Mouse (Mus musculus): ENCODE results near the gene Arhgef6. TPM values are rescaled to one million over a fixed set of nuclear protein-coding genes. Genes with fewer than 3 reads are reported as not detected.
A peak's percentile ranks its signal among the peaks of the same experiment; 100 is the strongest.

The Arhgef6 gene
- polyA plus RNA-seq, 1 experiment from 2014 or later, result 4.4 TPM

DNA sequence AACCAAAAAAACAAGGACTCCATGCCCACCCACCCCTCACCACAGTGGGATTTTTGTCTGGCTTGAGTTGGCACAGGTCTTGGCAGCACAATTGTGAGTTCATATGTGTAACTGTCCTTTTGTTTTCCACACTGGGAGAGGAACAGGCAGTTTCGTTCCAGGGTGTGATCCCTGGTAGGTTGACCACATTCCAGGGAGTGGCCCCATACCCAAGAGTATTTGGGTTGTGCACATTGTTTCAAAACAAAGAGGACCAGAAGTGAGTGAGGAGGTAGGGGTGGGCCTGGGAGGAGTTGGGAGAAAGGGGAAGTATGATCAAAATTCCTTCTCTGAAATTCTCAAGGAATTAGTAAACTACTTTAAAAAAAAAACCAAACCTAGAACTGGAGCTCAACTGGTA is 20.8 kb upstream of the Arhgef6 start:
- no peaks in the 10 kb centered on the region for H3K4me1 ChIP-seq (ENCODE audit: control insufficient read depth, insufficient read depth, low read length)
- no peaks in the 10 kb centered on the region for H3K27me3 ChIP-seq (ENCODE audit: control insufficient read depth, insufficient read depth, low read length)
- no peak overlapping the region for H3K27ac ChIP-seq (ENCODE audit: low read length)
- no peak for ATAC-seq (ENCODE audit: insufficient number of reproducible peaks, insufficient read depth, low FRiP score, low read depth)
- H3K9ac ChIP-seq (replicated peaks; ENCODE audit: low read depth, low read length), result no peak overlapping the region
- no peak overlapping the region for H3K4me3 ChIP-seq (ENCODE audit: low read depth, low read length)
- H3K36me3 ChIP-seq (ENCODE audit: control insufficient read depth, insufficient read depth, low read length), result no peaks in the 10 kb centered on the region
- 58% methylated on average over 1 of the region's 1 CpGs for WGBS
- no peaks in the 10 kb centered on the region for H3K9me3 ChIP-seq (ENCODE audit: control insufficient read depth, low read depth, low read length)
- H3K4me2 ChIP-seq (replicated peaks; ENCODE audit: low read depth, low read length), result no peak overlapping the region

DNA sequence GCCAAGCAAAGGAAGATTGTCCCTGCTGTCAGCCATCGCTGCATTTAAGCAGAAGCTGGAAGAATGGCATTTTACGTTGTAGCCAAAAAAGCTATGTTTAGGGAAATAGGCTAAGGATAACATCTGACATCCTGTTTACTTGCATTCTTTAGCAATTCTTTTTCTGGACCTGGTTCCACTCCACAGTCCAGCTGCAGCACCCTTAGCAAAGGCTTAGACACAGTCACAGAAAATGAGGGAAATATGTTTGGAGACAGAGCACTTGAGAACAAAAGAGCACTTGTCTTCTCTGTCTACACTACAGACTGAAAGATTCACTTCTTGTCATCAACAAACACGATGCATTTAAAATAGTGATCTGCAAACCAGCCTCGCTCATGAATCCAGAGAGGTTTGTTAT is 691 bp upstream of the Arhgef6 start:
- Histone ChIP-seq H3K4me3 (ENCODE audit: low read depth, low read length) (no peak overlapping the region), H3K27ac (ENCODE audit: low read length) (no peak overlapping the region), H3K36me3 (ENCODE audit: control insufficient read depth, insufficient read depth, low read length) (no peaks in the 10 kb centered on the region), H3K9me3 (ENCODE audit: control insufficient read depth, low read depth, low read length) (no peaks in the 10 kb centered on the region), H3K27me3 (ENCODE audit: control insufficient read depth, insufficient read depth, low read length) (no peaks in the 10 kb centered on the region), H3K9ac (replicated peaks; ENCODE audit: low read depth, low read length) (no peak overlapping the region), H3K4me2 (replicated peaks; ENCODE audit: low read depth, low read length) (no peak overlapping the region), H3K4me1 (ENCODE audit: control insufficient read depth, insufficient read depth, low read length) (no peaks in the 10 kb centered on the region)
- 55% methylated on average over 4 of the region's 4 CpGs for WGBS
- ATAC-seq (ENCODE audit: insufficient number of reproducible peaks, insufficient read depth, low FRiP score, low read depth), result no peak

DNA sequence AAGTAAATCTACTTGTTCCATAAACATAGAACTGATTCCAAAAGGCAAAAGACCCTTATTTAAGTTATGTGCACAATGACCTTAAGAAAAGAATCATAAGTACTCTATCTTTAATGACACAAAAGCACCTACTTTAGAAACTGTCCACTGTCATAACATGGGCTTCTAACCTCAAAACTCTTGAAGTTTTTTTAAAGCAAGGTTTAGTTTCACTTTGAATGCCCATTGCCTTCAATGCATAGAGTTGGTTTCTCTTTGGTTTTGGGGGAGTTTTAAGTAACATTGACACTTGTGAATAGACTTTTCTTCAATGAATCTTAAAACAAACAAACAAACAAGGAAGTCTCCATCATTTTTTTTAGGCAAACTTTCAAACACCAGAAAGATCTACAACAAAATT is 947 bp downstream of the Arhgef6 start:
- no peak overlapping the region for H3K27ac ChIP-seq (ENCODE audit: low read length)
- H3K9ac ChIP-seq (replicated peaks; ENCODE audit: low read depth, low read length), result no peak overlapping the region
- H3K4me1 ChIP-seq (ENCODE audit: control insufficient read depth, insufficient read depth, low read length), result no peaks in the 10 kb centered on the region
- no peaks in the 10 kb centered on the region for H3K9me3 ChIP-seq (ENCODE audit: control insufficient read depth, low read depth, low read length)
- H3K4me3 ChIP-seq (ENCODE audit: low read depth, low read length), result no peak overlapping the region
- H3K4me2 ChIP-seq (replicated peaks; ENCODE audit: low read depth, low read length), result no peak overlapping the region
- no peak for ATAC-seq (ENCODE audit: insufficient number of reproducible peaks, insufficient read depth, low FRiP score, low read depth)
- no peaks in the 10 kb centered on the region for H3K36me3 ChIP-seq (ENCODE audit: control insufficient read depth, insufficient read depth, low read length)
- no peaks in the 10 kb centered on the region for H3K27me3 ChIP-seq (ENCODE audit: control insufficient read depth, insufficient read depth, low read length)

DNA sequence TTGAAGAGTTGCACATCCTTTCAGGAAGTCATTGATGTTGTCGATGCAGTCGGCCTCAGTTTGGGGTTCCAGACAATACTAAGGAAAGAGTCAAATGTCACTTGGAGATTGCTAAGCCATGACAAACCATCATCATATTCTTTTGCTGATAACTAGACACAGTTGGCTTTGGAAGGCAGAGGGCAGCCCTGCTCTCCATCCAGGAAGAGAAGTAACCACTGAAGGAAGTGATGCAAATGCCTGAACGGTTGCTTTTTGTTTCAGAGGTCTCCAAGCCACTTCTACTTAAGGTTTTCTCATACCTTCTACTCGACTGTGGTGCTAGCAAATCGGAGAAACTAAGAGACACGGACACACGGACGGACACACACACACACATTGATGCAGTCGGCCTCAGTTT is 1.6 kb downstream of the Arhgef6 start:
- 81% methylated on average over 9 of the region's 9 CpGs for WGBS
- Histone ChIP-seq H3K9ac (replicated peaks; ENCODE audit: low read depth, low read length) (no peak overlapping the region), H3K4me3 (ENCODE audit: low read depth, low read length) (no peak overlapping the region), H3K27me3 (ENCODE audit: control insufficient read depth, insufficient read depth, low read length) (no peaks in the 10 kb centered on the region), H3K4me2 (replicated peaks; ENCODE audit: low read depth, low read length) (no peak overlapping the region), H3K27ac (ENCODE audit: low read length) (no peak overlapping the region), H3K36me3 (ENCODE audit: control insufficient read depth, insufficient read depth, low read length) (no peaks in the 10 kb centered on the region), H3K9me3 (ENCODE audit: control insufficient read depth, low read depth, low read length) (no peaks in the 10 kb centered on the region), H3K4me1 (ENCODE audit: control insufficient read depth, insufficient read depth, low read length) (no peaks in the 10 kb centered on the region)
- no peak for ATAC-seq (ENCODE audit: insufficient number of reproducible peaks, insufficient read depth, low FRiP score, low read depth)

- ATAC-seq (ENCODE audit: insufficient number of reproducible peaks, insufficient read depth, low FRiP score, low read depth), result no peak
- no peak overlapping the region for H3K4me3 ChIP-seq (ENCODE audit: low read depth, low read length)
- no peak overlapping the region for H3K9ac ChIP-seq (replicated peaks; ENCODE audit: low read depth, low read length)
- H3K4me1 ChIP-seq (ENCODE audit: control insufficient read depth, insufficient read depth, low read length), result no peaks in the 10 kb centered on the region
- 86% methylated on average over 6 of the region's 6 CpGs for WGBS
- H3K36me3 ChIP-seq (ENCODE audit: control insufficient read depth, insufficient read depth, low read length), result no peaks in the 10 kb centered on the region
- no peak overlapping the region for H3K27ac ChIP-seq (ENCODE audit: low read length)
- no peaks in the 10 kb centered on the region for H3K27me3 ChIP-seq (ENCODE audit: control insufficient read depth, insufficient read depth, low read length)
- no peak overlapping the region for H3K4me2 ChIP-seq (replicated peaks; ENCODE audit: low read depth, low read length)
- H3K9me3 ChIP-seq (ENCODE audit: control insufficient read depth, low read depth, low read length), result no peaks in the 10 kb centered on the region
Observed at GRCm38 (mm10) chrX:57335313-57335712, 3.2 kb downstream of the Arhgef6 start.

- H3K9me3 ChIP-seq (ENCODE audit: control insufficient read depth, low read depth, low read length), result no peaks in the 10 kb centered on the region
- no peak overlapping the region for H3K9ac ChIP-seq (replicated peaks; ENCODE audit: low read depth, low read length)
- no peaks in the 10 kb centered on the region for H3K36me3 ChIP-seq (ENCODE audit: control insufficient read depth, insufficient read depth, low read length)
- H3K27me3 ChIP-seq (ENCODE audit: control insufficient read depth, insufficient read depth, low read length), result no peaks in the 10 kb centered on the region
- no peak for ATAC-seq (ENCODE audit: insufficient number of reproducible peaks, insufficient read depth, low FRiP score, low read depth)
- no peak overlapping the region for H3K4me2 ChIP-seq (replicated peaks; ENCODE audit: low read depth, low read length)
- WGBS, result 68% methylated on average over 3 of the region's 3 CpGs
- no peak overlapping the region for H3K27ac ChIP-seq (ENCODE audit: low read length)
- H3K4me1 ChIP-seq (ENCODE audit: control insufficient read depth, insufficient read depth, low read length), result no peaks in the 10 kb centered on the region
- H3K4me3 ChIP-seq (ENCODE audit: low read depth, low read length), result no peak overlapping the region
Observed at GRCm38 (mm10) chrX:57327668-57328338, 10.7 kb downstream of the Arhgef6 start.

DNA sequence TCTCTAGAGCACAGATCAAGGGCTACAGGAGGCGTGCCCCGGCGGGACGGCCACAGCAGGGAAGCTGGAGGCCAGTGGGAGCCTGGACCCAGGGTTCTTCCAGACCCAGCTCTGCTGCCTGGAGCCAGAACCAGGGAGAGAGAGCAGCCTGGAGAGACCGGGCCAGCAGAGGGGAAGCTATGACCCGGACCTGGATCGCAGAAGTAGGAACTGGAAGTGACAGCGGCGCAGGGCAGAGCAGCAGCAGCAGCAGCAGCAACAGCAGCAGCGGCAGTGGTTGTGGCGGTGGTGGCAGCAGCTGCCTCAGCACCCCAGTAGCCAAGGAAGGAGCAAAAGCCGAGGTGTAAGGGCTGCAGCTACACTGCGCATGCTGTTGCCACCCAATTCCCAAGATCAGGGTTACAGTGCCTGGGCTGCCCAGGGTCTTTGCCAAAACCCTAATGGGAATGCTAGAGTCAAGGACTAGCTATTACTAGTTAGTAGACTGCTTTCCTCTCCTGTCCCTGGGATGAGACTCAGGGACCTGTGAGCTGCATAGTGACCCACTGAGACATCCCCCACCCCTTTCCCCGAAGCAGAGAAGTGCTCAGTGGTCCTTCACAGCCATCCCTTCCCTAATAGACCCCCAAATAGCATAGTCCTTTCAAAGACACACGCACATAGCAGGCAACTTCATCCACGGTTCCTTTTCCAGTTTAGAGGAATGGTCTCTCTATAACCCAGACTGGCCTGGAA is 11.9 kb downstream of the Arhgef6 start:
- no peaks in the 10 kb centered on the region for H3K27me3 ChIP-seq (ENCODE audit: control insufficient read depth, insufficient read depth, low read length)
- 0 out of 2 replicates have a peak overlapping the region, but pooled peaks have one; percentile 14 for H3K9ac ChIP-seq (replicated peaks; ENCODE audit: low read depth, low read length)
- H3K36me3 ChIP-seq (ENCODE audit: control insufficient read depth, insufficient read depth, low read length), result no peaks in the 10 kb centered on the region
- no peaks in the 10 kb centered on the region for H3K9me3 ChIP-seq (ENCODE audit: control insufficient read depth, low read depth, low read length)
- peak overlapping the region; percentile 36 for H3K4me3 ChIP-seq (ENCODE audit: low read depth, low read length)
- no peaks in the 10 kb centered on the region for H3K4me1 ChIP-seq (ENCODE audit: control insufficient read depth, insufficient read depth, low read length)
- H3K27ac ChIP-seq (ENCODE audit: low read length), result no peak overlapping the region
- 45% methylated on average over 16 of the region's 16 CpGs for WGBS
- peak overlapping the region; percentile 63 for H3K4me2 ChIP-seq (replicated peaks; ENCODE audit: low read depth, low read length)
- no peak for ATAC-seq (ENCODE audit: insufficient number of reproducible peaks, insufficient read depth, low FRiP score, low read depth)

DNA sequence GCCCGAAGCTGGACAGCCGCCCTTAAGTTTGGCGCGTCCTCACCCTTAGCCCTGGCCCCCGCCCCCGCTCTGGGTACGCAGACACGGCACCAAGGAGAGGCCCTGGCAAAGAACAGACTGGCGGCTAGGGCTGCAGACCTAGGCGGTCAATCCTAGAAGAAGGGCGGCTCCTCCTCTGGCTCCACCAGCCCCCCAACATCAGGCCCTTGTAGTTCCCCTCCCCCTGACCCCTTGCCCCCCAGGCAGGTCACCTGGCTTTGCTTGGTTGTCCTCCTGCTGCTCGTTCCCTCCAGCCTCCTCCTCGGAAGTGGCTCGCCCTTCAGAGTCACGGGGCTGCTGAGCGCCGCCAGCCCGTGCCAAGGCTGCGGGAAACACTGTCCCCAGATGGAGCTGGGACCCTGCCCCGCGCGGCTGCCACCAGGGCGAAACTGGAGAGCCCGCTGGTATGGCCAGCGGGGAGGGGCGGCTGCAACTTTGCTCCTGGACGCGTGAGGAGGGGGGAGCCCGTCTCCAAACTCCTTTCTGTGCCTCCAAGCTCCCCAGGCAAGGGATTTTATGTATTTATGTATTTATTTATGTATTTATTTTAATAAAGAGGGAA is 12.6 kb downstream of the Arhgef6 start:
- no peaks in the 10 kb centered on the region for H3K36me3 ChIP-seq (ENCODE audit: control insufficient read depth, insufficient read depth, low read length)
- no peaks in the 10 kb centered on the region for H3K4me1 ChIP-seq (ENCODE audit: control insufficient read depth, insufficient read depth, low read length)
- peak overlapping the region; percentile 36 for H3K4me3 ChIP-seq (ENCODE audit: low read depth, low read length)
- 24% methylated on average over 28 of the region's 29 CpGs for WGBS
- no peaks in the 10 kb centered on the region for H3K9me3 ChIP-seq (ENCODE audit: control insufficient read depth, low read depth, low read length)
- H3K27ac ChIP-seq (ENCODE audit: low read length), result no peak overlapping the region
- H3K4me2 ChIP-seq (replicated peaks; ENCODE audit: low read depth, low read length), result peak overlapping the region; percentile 63
- H3K9ac ChIP-seq (replicated peaks; ENCODE audit: low read depth, low read length), result peak overlapping the region; percentile 25; the same call in 1 of the 2 replicates
- no peaks in the 10 kb centered on the region for H3K27me3 ChIP-seq (ENCODE audit: control insufficient read depth, insufficient read depth, low read length)
- ATAC-seq (ENCODE audit: insufficient number of reproducible peaks, insufficient read depth, low FRiP score, low read depth), result peak; percentile 42; the same call in 1 of the 2 replicates
